Mouse (Mus musculus) testis, postnatal 14 days (tissue): ENCODE results near the gene Col26a1.
"Not testable (repeated sequence)": the region's sequence is repeated elsewhere in the genome, so short reads cannot be mapped to it uniquely, and the experiment has no call there.

ENCODE experiments used
- DNase-seq: peaks from one replicate; pipeline ENCODE4 v3.0.0; 2021; ENCODE audit warnings: low spot score

The Col26a1 gene

GRCm38 (mm10) chr5:136753176-136753575, 129.8 kb downstream of the Col26a1 start:
- peak; percentile 46 for DNase-seq

DNA sequence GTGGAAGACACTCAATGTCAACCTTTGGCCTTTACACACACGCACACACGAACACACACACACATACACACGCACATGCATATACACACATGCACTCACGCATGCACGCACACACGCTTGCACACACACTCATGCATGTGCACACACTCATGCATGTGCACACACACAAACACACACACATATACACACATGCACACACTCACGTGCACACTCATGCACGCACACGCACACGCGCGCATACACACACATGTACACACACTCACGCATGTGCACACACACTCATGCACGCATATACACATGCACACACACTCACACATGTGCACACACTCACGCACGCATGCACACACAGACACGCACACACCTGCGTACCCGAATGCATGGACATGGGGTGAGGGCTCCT, 130.9 kb downstream of the Col26a1 start:
- no peak for DNase-seq

DNA sequence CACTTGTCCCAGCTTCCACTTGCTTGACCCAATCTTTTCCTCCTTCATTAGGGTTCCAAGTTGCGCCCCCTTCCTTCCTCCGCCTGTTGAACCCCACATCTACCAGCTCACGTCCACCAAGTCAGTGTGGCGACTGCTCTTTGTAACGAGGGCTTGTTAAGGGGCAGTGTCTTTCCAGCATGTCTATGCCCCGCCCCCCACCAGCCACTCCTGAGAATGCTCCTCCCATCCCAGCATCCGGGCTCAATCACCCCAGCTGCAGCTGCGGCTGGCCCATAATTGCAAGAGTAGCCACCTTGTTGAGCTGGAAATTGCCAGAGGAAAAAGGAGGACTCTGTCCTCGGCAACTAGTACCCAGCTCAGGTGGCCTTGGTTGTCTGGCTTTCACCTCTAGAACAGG, 136.4 kb downstream of the Col26a1 start:
- no peak for DNase-seq

DNA sequence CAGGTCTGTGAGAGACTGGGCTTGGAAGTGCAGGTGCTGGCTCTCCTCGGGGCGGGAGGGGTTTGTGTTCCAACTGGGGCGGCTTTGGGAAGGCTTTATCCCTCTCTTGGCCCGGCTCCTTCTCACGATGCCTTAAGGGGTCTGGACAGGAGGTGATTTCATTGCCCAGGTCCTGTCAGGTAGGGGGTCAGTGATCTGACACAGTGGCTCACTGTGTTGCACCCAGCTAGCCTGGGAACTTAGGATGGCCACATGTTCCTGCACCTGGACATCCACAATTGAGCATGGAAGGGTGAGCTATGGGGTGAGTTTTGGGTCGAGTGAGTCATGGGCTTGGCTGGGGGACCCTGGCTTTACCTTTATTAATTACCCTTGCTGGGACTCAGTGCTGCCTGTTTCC, 144.1 kb downstream of the Col26a1 start:
- no peak for DNase-seq

- DNase-seq = not testable (repeated sequence)
Observed at GRCm38 (mm10) chr5:136726271-136726670, 156.7 kb downstream of the Col26a1 start.

- DNase-seq = no peak
Observed at GRCm38 (mm10) chr5:136721596-136721995, 161.4 kb downstream of the Col26a1 start.

DNA sequence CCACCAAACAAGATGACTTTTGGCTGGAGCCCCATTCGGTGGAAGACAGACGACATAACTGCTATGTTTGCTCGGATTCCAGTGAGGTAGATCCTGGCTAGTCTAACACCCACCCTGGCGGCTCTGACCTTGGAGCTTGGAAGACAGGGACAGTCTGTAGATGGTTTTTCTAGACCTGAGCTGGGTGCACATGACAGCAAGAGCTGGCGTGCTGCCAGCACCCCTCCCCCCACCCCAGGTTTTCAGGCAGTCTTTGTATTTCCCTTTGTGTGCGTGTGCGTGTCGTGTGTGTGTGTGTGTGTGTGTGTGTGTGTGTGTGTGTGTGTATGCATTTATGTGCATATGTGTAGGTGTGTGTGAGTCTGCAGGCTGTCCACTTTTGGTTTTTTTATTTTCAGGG, 164.4 kb downstream of the Col26a1 start:
- no peak for DNase-seq

GRCm38 (mm10) chr5:136717573-136717854, 165.5 kb downstream of the Col26a1 start:
- DNase-seq = no peak

DNA sequence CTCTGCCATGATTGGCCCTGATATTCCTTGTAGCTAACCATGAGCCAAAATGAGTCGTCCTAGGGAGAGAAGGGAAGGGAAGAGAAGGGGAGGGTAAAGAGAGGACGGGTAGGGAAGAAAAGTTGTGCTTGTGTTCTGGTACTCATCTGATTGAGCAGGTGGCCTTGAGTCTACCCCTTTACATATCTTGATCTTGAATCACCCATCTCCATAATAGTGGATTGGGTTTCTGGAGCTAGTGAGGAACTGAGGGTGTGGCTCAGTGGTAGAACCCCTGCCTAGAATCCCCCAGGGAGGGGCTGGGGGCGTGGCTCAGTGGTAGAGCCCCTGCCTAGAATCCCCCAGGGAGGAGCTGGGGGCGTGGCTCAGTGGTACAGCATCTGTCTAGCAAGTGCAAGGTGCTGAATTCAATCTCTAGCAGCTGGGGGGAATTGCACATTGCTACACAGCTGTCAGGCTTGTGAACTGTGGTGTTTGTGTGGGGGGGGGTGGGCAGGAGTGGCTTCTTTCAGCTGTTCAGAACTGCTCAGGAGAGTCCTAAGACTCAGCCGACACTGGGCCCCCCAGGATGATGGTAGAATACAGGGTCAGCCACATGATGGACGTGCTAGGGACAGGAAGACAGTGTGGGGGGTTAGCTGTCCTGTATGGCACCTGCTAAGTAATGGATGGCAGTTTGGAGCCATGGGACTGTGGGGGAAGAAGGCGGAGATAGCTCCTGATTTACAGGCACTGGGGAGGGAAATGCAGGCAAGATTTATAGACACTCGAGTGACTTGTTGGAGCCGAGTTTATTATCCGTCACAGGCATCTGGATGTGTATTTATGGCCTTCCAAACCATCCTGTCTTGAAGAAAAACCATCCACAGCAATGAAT, 166.1 kb downstream of the Col26a1 start:
- no peak for DNase-seq

DNA sequence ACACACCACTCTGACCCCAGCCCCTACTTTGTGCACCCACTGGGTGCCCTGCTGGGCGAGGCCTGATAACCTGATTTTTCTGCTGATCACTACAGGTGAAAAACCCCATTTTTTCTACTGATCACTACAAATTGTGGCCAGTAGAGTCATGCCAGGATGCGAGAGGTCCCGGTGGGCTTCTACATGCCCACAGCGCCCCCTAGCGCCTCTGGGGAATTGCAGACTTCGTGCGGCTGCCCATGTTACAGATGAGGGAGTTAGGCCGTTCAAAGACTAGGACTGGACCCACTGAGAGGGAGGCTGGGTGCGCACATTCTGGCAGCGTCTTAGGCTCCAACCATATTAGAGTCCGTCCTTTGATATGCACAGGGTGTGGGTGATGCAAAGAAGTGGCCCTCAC, 168.1 kb downstream of the Col26a1 start:
- peak; percentile 83 for DNase-seq

DNA sequence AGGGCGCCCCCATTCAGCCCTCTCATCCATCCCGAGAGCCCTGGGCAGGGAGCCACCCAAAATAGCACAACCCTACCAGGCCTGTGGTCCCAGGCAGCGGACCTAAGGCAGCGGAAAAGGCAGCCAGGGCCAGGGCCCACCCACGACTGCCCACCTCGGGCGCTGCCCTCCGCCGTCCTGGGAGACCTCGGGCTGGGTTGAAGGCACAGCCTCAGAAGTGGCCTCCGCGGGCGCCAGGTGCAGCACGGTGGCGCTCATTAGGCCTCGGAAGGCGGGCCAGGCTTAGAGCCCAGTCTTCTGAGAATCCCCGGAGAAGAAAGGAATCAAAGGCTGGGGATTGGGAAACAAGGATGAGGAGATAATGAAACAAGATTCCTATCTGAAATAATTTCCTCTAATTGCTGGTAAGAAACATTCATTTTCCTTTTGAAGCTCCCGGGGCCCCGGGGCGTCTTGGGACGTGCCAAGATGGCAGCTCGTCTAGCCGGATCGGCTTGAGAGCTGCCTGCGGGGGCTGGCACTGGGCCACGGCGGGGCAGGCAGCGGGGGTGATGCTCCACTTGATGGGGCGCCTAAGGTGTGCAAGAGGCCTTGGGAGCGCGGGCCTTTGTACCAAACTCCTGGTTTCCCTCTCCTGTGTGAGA, 168.7 kb downstream of the Col26a1 start:
- peak; percentile 53 for DNase-seq

GRCm38 (mm10) chr5:136710742-136711141, 172.3 kb downstream of the Col26a1 start:
- peak; percentile 24 for DNase-seq

- DNase-seq = no peak
Observed at GRCm38 (mm10) chr5:136708116-136708515, 174.9 kb downstream of the Col26a1 start.

DNA sequence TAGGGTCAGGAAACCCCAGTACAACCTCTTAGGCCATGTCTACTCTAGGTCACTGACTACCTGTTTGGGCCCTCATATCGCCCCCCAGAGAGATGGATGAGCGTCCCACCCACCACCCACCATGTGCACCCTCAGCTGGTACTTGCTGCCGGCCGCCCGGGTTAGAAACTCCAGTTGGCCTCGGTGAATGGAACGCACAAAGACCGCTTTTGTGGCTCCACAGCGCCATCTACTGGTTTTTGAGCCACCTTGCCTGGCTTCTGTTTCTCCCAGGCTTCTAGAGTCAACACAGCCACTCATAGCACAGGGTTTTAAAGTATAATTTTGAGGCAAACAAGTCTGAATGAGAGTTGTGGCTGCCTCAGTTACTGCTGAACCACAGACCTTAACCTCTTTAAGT, 176.2 kb downstream of the Col26a1 start:
- peak; percentile 77 for DNase-seq

DNA sequence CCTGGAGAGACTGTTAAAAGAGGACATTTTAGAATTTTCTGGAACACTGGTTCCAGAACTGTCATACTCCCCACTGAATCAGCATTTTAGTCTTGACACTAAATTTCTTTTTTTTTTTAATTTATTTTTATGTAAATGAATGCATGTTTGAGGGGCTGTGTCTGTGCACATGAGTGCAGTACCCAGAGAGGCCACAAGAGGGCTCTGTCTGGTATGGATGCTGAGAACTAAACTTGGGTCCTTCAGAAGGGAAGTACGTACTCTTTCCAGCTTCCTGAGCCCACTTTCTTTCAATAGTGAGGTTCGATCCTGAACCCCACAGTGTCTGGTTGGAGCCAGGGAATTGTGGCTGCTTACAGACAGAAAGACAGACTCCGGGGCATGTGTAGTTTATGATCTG, 177.5 kb downstream of the Col26a1 start:
- peak; percentile 39 for DNase-seq

- peak; percentile 14 for DNase-seq
Observed at GRCm38 (mm10) chr5:136704151-136704550, 178.9 kb downstream of the Col26a1 start.

GRCm38 (mm10) chr5:136703751-136704150, 179.3 kb downstream of the Col26a1 start:
- DNase-seq = peak; percentile 70

- DNase-seq = no peak
Observed at GRCm38 (mm10) chr5:136702159-136702725, 180.8 kb downstream of the Col26a1 start.

- peak; percentile 53 for DNase-seq
Observed at GRCm38 (mm10) chr5:136697618-136698017, 185.4 kb downstream of the Col26a1 start.

GRCm38 (mm10) chr5:136696516-136696915, 186.5 kb downstream of the Col26a1 start:
- no peak for DNase-seq

DNA sequence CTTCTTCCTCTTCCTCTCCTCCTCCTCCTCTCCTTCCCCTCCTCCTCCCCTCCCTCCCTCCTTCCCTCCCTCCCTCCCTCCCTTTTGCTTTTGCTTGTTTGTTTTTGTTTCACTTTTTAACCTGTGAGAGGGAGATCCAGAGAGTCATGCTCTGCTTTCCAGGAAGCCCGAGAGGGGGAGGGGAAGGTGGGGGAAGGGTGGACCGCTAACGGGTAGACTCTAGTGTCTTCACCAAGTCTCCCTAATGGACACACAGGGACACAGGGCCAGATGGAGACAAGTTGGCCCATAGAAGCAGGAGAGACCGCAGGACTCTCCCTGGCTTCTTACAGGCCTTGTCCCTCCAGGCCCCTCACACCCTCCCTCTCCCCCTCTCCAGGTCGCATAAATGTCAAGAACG, 188.0 kb downstream of the Col26a1 start:
- DNase-seq = no peak

GRCm38 (mm10) chr5:136693418-136693817, 189.6 kb downstream of the Col26a1 start:
- no peak for DNase-seq

GRCm38 (mm10) chr5:136692784-136693183, 190.2 kb downstream of the Col26a1 start, which contains the start of gene Myl10:
Myl10 (plus strand) TSS chr5:136693146.
- DNase-seq = no peak
